Mouse (Mus musculus) intestine, embryonic 15.5 days (tissue): ENCODE measurements around the gene Limch1. TPM values are rescaled to one million over a fixed set of nuclear protein-coding genes. Genes with fewer than 3 reads are reported as not detected.

Source experiments
- ATAC-seq: fragments of 200-750 bp; cut with Nextera tagmentation; 2 replicates; pipeline ENCODE4 v1.8.0; 2017; ENCODE audit warnings: moderate TSS enrichment, moderate library complexity
- H3K27ac ChIP-seq: fragments of 300-500 bp; sonication (generic); 2 replicates; pipeline ENCODE4 v1.5.1; 2015; ENCODE audit warnings: mild to moderate bottlenecking, inconsistent platforms
- H3K27me3 ChIP-seq: fragments of 300-500 bp; sonication (generic); replicated peaks from 2 replicates; pipeline ENCODE4 v1.6.1; 2015; ENCODE audit warnings: inconsistent platforms
- H3K36me3 ChIP-seq: fragments of 300-500 bp; sonication (generic); 2 replicates; pipeline ENCODE4 v1.6.1; 2015; ENCODE audit warnings: inconsistent platforms
- H3K4me1 ChIP-seq: fragments of 300-500 bp; sonication (generic); replicated peaks from 2 replicates; pipeline ENCODE4 v1.6.1; 2015; ENCODE audit warnings: inconsistent platforms
- H3K4me2 ChIP-seq: fragments of 300-500 bp; sonication (generic); replicated peaks from 2 replicates; pipeline ENCODE4 v1.6.1; 2015; ENCODE audit warnings: mild to moderate bottlenecking, inconsistent platforms
- H3K4me3 ChIP-seq: fragments of 300-500 bp; sonication (generic); replicated peaks from 2 replicates; pipeline ENCODE4 v1.5.1; 2015; ENCODE audit warnings: inconsistent platforms
- H3K9ac ChIP-seq: fragments of 300-500 bp; sonication (generic); 2 replicates; pipeline ENCODE4 v1.6.1; 2015; ENCODE audit warnings: inconsistent platforms
- H3K9me3 ChIP-seq: fragments of 300-500 bp; sonication (generic); 2 replicates; pipeline ENCODE4 v1.6.1; 2016; ENCODE audit warnings: inconsistent platforms
- WGBS: fragments of 180-500 bp; shearing (Covaris S2); methylation state at CpG from one replicate; pipeline ENCODE4 v1.1.7; 2015; 5-methylcytosine and 5-hydroxymethylcytosine counted together
- polyA plus RNA-seq: library from polyadenylated mRNA; unstranded; fragments of >200 nt; fragmentation: Nextera tagmentation; extraction: Ambion mirVana; gene quantifications from 2 replicates; pipeline ENCODE4 v1.2.1, GENCODE M21; 2015

Limch1 gene
- polyA plus RNA-seq, 1 experiment from 2014 or later: 11.7 TPM

DNA sequence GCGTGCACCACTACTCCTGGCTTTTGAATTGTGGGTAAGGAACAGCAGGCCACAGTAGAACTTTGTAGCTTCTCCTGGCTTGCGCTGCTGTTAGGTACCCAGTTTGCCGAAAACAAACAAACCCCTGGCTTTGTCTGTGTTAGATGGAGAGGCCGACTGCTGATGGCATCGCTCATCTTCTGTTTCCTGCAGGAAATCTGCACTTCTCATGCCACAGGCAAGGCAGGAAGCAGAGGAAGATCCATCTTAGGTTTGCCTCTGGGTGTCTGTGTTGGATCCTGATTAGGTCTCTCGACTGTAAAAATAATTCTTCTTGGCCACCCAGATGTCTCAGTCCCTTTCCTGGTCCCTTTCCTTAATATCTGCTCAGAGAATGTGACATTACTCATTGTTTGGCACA is 51.7 kb downstream of the Limch1 start:
- Histone ChIP-seq H3K4me1 (peaks cover 19% of the 10 kb centered on the region), H3K4me3 (no peak overlapping the region), H3K4me2 (no peak overlapping the region), H3K27ac (no peak overlapping the region), H3K9me3 (no peaks in the 10 kb centered on the region), H3K9ac (no peak overlapping the region), H3K36me3 (no peaks in the 10 kb centered on the region), H3K27me3 (no peaks in the 10 kb centered on the region)
- ATAC-seq: no peak
- WGBS: 52% methylated on average over 6 of the region's 6 CpGs

DNA sequence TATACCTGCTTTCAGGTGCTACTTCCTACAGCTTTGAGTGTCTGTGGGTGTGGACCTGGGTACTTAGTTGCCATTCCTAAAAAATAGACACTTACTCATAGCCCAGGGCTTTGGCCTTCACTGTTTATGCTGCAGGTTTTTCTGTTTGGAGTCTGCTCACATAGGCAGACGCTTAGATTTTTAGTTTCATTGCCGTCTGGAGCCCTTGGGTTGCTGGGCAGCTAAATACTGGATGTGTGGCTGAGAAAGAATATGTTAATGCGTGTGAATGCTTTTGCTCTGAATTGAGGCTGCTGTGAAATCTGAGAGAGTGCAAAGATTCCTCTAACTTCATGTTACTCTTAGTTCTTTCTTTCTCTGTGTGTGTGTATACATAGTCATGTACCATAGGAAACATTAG is 52.5 kb downstream of the Limch1 start:
- no peaks in the 10 kb centered on the region for H3K9me3 ChIP-seq
- H3K4me2 ChIP-seq: no peak overlapping the region
- no peak overlapping the region for H3K4me3 ChIP-seq
- H3K4me1 ChIP-seq: peaks cover 19% of the 10 kb centered on the region
- ATAC-seq: no peak
- H3K27ac ChIP-seq: no peak overlapping the region
- no peaks in the 10 kb centered on the region for H3K36me3 ChIP-seq
- no peak overlapping the region for H3K9ac ChIP-seq
- H3K27me3 ChIP-seq: no peaks in the 10 kb centered on the region
- 42% methylated on average over 3 of the region's 3 CpGs for WGBS

DNA sequence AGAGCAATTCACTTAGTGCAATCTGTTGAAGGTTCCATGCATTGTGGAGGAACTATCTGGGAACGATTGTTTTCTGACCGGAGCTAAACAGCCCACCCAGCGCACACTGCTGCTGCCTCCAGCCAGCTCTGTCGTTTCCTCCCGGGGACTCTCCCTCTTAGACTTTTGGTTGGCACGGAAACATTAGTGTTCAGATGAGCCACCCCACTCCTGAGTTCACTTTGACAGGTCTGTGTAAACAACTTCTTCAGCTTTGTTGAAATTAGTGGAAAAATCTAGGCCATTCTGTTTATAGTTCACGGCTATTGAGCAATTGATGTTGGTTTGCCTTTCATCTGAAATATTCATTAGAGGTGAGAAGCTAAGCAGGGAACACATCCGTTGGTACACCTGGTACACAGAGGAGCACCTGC is 53.0 kb downstream of the Limch1 start:
- Histone ChIP-seq H3K9ac (no peak overlapping the region), H3K4me1 (peaks cover 19% of the 10 kb centered on the region), H3K27ac (no peak overlapping the region), H3K4me2 (no peak overlapping the region), H3K9me3 (no peaks in the 10 kb centered on the region), H3K4me3 (no peak overlapping the region), H3K27me3 (no peaks in the 10 kb centered on the region), H3K36me3 (no peaks in the 10 kb centered on the region)
- no peak; the same call in 1 of the 2 replicates for ATAC-seq
- WGBS: 16% methylated on average over 8 of the region's 8 CpGs

DNA sequence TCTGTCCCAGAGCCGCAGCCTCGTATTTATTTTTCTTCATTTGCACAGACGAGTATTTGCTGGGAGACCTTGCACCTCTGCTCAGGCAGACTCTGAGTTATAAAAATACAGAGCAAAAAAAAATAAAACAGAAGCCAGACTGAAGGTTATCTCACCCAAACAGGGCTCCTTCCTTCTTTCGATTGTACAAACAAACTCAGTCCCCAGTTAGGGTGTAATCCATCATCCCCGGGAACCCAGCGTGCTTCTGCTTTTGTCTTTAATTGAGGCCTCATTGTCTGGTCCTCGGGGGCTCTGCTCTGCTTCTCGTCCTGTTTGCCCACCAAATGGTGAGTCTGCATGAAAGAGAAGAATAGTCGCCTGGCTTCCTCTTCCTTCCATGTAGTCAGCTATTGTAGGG is 54.6 kb downstream of the Limch1 start:
- H3K9ac ChIP-seq: no peak overlapping the region
- H3K4me2 ChIP-seq: peak overlapping the region; percentile 9; the same call in 1 of the 2 replicates
- 7% methylated on average over 9 of the region's 9 CpGs for WGBS
- H3K27ac ChIP-seq: no peak overlapping the region
- no peak overlapping the region for H3K4me3 ChIP-seq
- 0 out of 2 replicates have a peak, but pooled peaks have one; percentile 17 for ATAC-seq
- no peaks in the 10 kb centered on the region for H3K36me3 ChIP-seq
- H3K27me3 ChIP-seq: no peaks in the 10 kb centered on the region
- no peaks in the 10 kb centered on the region for H3K9me3 ChIP-seq
- H3K4me1 ChIP-seq: peaks cover 19% of the 10 kb centered on the region

DNA sequence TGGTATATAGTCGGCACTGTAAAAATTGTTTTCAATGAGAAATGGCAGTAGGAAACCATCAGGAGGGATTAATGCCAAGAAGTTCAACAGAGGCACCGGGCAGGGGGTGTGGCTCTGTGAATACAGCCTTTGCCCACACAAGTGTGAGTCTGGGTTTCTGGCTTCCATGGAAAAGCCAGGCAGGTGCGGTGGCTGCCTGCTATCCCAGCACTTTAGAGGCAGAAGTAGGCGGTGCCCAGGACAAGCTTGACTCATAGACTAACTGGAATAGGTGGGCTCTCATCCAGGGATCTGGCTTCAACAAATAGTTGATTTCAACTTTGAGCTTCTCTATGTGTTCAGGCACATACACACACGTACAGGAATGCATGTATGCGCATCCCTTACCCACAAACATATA is 55.4 kb downstream of the Limch1 start:
- no peaks in the 10 kb centered on the region for H3K27me3 ChIP-seq
- no peaks in the 10 kb centered on the region for H3K36me3 ChIP-seq
- no peak overlapping the region for H3K27ac ChIP-seq
- no peak overlapping the region for H3K9ac ChIP-seq
- H3K9me3 ChIP-seq: no peaks in the 10 kb centered on the region
- H3K4me3 ChIP-seq: no peak overlapping the region
- H3K4me1 ChIP-seq: peaks cover 19% of the 10 kb centered on the region
- ATAC-seq: no peak
- H3K4me2 ChIP-seq: no peak overlapping the region
- 72% methylated on average over 6 of the region's 6 CpGs for WGBS

DNA sequence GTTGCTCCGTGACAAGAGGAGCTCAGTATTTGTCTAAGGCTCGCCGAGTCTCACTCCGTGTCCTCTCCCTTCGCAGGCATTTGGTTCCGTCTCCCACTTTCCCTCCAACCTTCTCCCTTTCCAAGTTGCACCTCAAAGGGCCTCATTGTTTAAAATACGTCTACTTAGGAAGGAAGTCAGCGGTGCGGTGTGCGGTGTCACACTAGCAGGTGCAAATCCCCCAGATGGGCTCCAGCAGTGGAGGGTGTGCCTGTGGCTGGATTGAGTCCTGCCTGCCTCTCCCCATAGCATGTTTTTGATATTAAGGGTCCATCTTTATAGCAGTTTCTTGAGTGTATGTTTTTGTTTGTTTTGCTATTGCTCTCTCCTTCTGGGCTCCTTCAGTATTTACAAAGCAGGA is 56.6 kb downstream of the Limch1 start:
- Histone ChIP-seq H3K27ac (no peak overlapping the region), H3K4me1 (peaks cover 19% of the 10 kb centered on the region), H3K36me3 (no peaks in the 10 kb centered on the region), H3K27me3 (no peaks in the 10 kb centered on the region), H3K4me2 (no peak overlapping the region), H3K4me3 (no peak overlapping the region), H3K9me3 (no peaks in the 10 kb centered on the region), H3K9ac (no peak overlapping the region)
- 51% methylated on average over 10 of the region's 10 CpGs for WGBS
- ATAC-seq: no peak

DNA sequence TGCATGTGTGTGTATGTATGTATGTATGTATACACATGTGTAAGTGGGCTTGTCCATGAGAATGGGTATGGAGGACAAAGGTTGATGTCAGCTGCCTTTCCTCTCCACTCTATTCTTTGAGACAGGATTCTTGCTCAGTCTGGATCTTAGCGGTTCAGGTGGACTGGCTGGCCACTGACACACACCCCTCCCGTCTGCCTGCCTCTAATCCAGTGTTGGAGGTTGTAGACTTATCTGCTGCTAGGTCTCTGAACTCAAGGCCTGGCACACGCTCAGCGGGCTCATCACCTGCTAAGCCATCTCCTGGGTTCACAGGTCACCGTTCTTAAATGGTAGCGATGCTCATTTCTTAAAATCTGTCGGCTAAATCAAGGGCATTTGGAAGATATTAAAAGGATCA is 60.7 kb downstream of the Limch1 start:
- WGBS: 88% methylated on average over 7 of the region's 7 CpGs
- Histone ChIP-seq H3K36me3 (no peaks in the 10 kb centered on the region), H3K9ac (no peak overlapping the region), H3K4me3 (no peak overlapping the region), H3K9me3 (no peaks in the 10 kb centered on the region), H3K27me3 (no peaks in the 10 kb centered on the region), H3K4me1 (no peaks in the 10 kb centered on the region), H3K4me2 (no peak overlapping the region), H3K27ac (no peak overlapping the region)
- ATAC-seq: no peak

DNA sequence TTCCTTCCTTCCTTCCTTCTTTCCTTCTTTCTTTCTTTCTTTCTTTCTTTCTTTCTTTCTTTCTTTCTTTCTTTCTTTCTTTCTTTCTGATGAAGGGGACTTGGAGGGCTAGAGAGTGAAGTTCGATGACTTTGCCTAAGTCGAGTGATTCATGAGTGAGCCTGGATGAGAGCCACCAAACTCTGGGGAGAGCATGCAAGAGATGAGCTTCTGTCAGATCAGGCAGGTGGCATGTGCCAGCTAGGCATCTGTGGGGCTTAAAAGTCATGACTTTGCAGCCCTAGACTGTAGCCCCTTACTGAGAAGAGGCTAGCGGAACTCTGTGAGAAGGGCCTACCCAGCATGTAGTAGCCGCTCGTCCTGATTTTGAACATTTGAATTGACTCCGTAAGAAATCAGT is 62.1 kb downstream of the Limch1 start:
- H3K27me3 ChIP-seq: no peaks in the 10 kb centered on the region
- H3K4me1 ChIP-seq: no peaks in the 10 kb centered on the region
- H3K4me2 ChIP-seq: no peak overlapping the region
- no peak overlapping the region for H3K4me3 ChIP-seq
- H3K36me3 ChIP-seq: no peaks in the 10 kb centered on the region
- 93% methylated on average over 6 of the region's 6 CpGs for WGBS
- ATAC-seq: no peak
- no peak overlapping the region for H3K9ac ChIP-seq
- no peaks in the 10 kb centered on the region for H3K9me3 ChIP-seq
- H3K27ac ChIP-seq: no peak overlapping the region

DNA sequence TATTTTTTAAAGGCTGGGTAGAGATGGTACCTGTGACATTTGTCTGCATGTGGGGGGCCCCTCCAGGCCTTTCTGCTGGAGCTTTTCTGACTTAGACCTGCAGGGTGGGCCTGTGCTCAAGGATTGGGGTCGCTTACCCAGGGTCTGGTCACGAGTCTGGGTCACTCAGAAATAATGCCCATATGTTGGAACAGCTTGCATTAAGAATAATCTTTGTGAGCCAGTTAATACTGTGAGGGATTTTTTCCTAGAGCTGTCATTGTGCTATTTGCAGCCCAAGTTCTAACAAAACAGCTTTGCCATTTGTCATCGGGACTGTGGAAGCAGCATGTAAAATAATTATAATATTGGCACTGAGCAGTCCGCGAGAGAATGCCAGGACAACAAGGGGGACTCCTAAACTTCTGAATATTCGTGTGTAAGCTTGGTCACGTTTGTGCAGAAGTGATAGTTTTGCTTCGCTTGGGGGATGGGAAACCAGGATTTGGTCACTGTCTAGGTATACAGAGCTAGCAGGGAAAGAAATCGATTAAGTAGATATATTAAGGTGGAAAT is 63.5 kb downstream of the Limch1 start:
- Histone ChIP-seq H3K27ac (no peak overlapping the region), H3K4me1 (no peaks in the 10 kb centered on the region), H3K36me3 (no peaks in the 10 kb centered on the region), H3K9me3 (no peaks in the 10 kb centered on the region), H3K4me2 (no peak overlapping the region), H3K27me3 (no peaks in the 10 kb centered on the region), H3K4me3 (no peak overlapping the region), H3K9ac (no peak overlapping the region)
- no peak for ATAC-seq
- WGBS: 88% methylated on average over 9 of the region's 9 CpGs

DNA sequence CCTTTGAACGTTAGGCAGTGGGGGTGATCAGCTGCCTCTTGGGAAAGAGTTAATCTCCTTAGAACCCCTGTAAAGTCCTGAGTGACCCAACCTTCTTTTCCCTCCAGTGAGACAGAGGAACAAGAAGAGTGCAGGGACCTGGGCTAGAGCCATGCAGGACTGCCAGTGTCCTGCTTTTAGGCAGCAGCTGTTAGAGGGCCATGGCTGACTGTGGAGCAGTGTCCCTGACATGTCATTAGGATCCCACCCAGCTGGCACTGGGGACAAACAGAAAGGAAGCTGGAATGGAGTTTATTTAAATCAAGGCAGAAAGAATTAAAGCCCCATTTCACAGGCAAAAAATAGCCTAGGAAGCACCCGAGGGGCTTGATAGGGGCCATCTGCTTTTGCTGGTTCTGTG is 64.8 kb downstream of the Limch1 start:
- H3K36me3 ChIP-seq: no peaks in the 10 kb centered on the region
- H3K4me3 ChIP-seq: no peak overlapping the region
- no peak overlapping the region for H3K9ac ChIP-seq
- H3K4me2 ChIP-seq: no peak overlapping the region
- H3K4me1 ChIP-seq: no peaks in the 10 kb centered on the region
- no peaks in the 10 kb centered on the region for H3K9me3 ChIP-seq
- WGBS: 57% methylated on average over 2 of the region's 2 CpGs
- no peak overlapping the region for H3K27ac ChIP-seq
- no peak for ATAC-seq
- no peaks in the 10 kb centered on the region for H3K27me3 ChIP-seq

DNA sequence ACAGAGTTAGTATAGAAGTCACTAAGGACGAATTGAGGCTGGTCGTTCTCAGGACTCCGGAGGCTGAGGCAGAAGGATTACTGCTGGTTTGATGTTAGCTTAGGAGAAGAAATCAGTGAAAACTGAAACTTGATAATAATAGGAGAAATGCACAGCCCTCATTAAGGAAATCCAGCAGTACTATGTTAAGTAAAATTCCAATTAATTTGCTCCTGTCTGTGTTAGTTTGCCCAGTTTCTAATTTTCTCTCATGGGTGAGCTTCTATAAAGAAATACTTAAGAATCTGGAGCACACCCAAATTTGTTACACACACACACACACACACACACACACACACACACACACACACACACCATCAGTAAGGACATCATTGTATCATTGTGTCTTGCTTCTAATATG is 69.0 kb downstream of the Limch1 start:
- no peak overlapping the region for H3K27ac ChIP-seq
- no peak overlapping the region for H3K9ac ChIP-seq
- no peaks in the 10 kb centered on the region for H3K36me3 ChIP-seq
- H3K4me1 ChIP-seq: no peaks in the 10 kb centered on the region
- H3K4me2 ChIP-seq: no peak overlapping the region
- H3K9me3 ChIP-seq: no peaks in the 10 kb centered on the region
- 88% methylated on average over 3 of the region's 3 CpGs for WGBS
- no peaks in the 10 kb centered on the region for H3K27me3 ChIP-seq
- no peak overlapping the region for H3K4me3 ChIP-seq
- ATAC-seq: no peak

DNA sequence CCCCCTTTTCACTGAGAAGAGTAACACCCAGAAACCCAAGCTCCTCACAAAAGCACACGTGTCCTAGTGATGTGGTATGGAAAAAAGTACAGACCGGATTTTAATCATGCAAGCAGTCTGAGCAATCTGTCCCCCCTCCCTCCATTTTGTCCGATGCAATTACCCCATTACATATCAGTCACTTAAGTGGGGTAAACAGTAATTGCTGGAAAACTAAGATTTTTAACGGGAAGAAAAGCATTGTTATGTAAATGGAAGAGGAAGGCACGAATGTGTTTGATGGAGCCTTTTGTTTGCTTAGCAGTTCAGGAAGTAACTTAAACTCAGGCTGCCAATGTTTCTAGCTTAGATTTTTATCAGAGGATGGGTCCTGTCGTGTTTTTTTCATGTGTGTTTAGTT is 70.2 kb downstream of the Limch1 start:
- Histone ChIP-seq H3K4me2 (no peak overlapping the region), H3K9me3 (no peaks in the 10 kb centered on the region), H3K36me3 (no peaks in the 10 kb centered on the region), H3K4me1 (no peaks in the 10 kb centered on the region), H3K9ac (no peak overlapping the region), H3K4me3 (no peak overlapping the region), H3K27me3 (no peaks in the 10 kb centered on the region), H3K27ac (no peak overlapping the region)
- 42% methylated on average over 6 of the region's 6 CpGs for WGBS
- ATAC-seq: no peak

DNA sequence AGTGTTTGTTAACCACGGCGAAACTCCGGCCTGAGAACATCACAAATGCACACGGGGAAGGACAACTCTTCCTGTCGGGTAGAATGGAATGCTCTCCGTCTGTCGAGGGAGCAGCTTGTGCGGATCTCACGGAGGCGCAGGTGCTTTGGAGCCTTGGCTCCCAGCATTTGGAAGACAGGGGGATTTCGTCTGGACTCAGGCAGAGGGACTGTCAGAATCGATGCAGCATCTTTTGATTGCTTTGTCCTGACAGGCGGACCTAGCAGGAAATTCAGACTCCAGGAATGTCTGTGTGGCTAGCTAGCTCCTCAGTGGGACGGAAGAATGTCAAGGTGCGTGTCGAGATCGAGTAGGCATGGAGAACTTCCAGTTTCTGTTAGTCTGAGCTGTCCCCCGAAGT is 71.1 kb downstream of the Limch1 start:
- Histone ChIP-seq H3K27me3 (no peaks in the 10 kb centered on the region), H3K36me3 (no peaks in the 10 kb centered on the region), H3K4me2 (no peak overlapping the region), H3K27ac (no peak overlapping the region), H3K4me3 (no peak overlapping the region), H3K9me3 (no peaks in the 10 kb centered on the region), H3K4me1 (no peaks in the 10 kb centered on the region), H3K9ac (no peak overlapping the region)
- WGBS: 61% methylated on average over 18 of the region's 18 CpGs
- ATAC-seq: no peak
